Mouse (Mus musculus) lung, embryonic 14.5 days (tissue): ENCODE data around the gene Gucy2e. TPM values are rescaled to one million over a fixed set of nuclear protein-coding genes. Genes with fewer than 3 reads are reported as not detected.
A peak's percentile ranks its signal among the peaks of the same experiment; 100 is the strongest.

ENCODE experiments used
- ATAC-seq: fragments of 200-750 bp; cut with Nextera tagmentation; 2 replicates; pipeline ENCODE4 v1.8.0; 2017; ENCODE audit warnings: mild to moderate bottlenecking, moderate TSS enrichment, moderate library complexity; ENCODE audit not compliant: insufficient read depth
- DNase-seq: peaks from one replicate; pipeline ENCODE4 v3.0.0-alpha.2; 2015
- H3K27ac ChIP-seq: fragments of 300-500 bp; sonication (generic); 2 replicates; pipeline ENCODE4 v1.5.1; 2014; ENCODE audit warnings: low read depth, mild to moderate bottlenecking, moderate library complexity
- H3K27me3 ChIP-seq: fragments of 300-500 bp; sonication (generic); 2 replicates; pipeline ENCODE4 v1.6.1; 2014; ENCODE audit warnings: low read length, control low read depth; ENCODE audit not compliant: insufficient read depth
- H3K36me3 ChIP-seq: fragments of 300-500 bp; sonication (generic); 2 replicates; pipeline ENCODE4 v1.6.1; 2014; ENCODE audit warnings: control low read depth; ENCODE audit not compliant: insufficient read depth
- H3K4me1 ChIP-seq: fragments of 300-500 bp; sonication (generic); 2 replicates; pipeline ENCODE4 v1.6.1; 2014; ENCODE audit warnings: antibody characterized with exemption, control low read depth; ENCODE audit not compliant: insufficient read depth
- H3K4me2 ChIP-seq: fragments of 300-500 bp; sonication (generic); 2 replicates; pipeline ENCODE4 v1.6.1; 2014; ENCODE audit warnings: mild to moderate bottlenecking
- H3K4me3 ChIP-seq: fragments of 300-500 bp; sonication (generic); 2 replicates; pipeline ENCODE4 v1.5.1; 2014; ENCODE audit warnings: low read depth, low read length
- H3K9ac ChIP-seq: fragments of 300-500 bp; sonication (generic); 2 replicates; pipeline ENCODE4 v1.6.1; 2014
- H3K9me3 ChIP-seq: fragments of 300-500 bp; sonication (generic); 2 replicates; pipeline ENCODE4 v1.6.1; 2016; ENCODE audit warnings: low read depth, low read length, control low read depth
- CTCF ChIP-seq: IDR thresholded peaks from 2 replicates; pipeline ENCODE4 v1.5.1; 2016; ENCODE audit warnings: antibody characterized with exemption, low read depth
- WGBS: fragments of 180-500 bp; shearing (Covaris S2); extraction: QIAGEN DNeasy Blood & Tissue Kit; methylation state at CpG from one replicate; pipeline ENCODE4 v1.1.7; 2014; 5-methylcytosine and 5-hydroxymethylcytosine counted together
- polyA plus RNA-seq: library from polyadenylated mRNA; unstranded; fragments of >200 nt; fragmentation: Nextera tagmentation; extraction: Ambion mirVana; gene quantifications from 2 replicates; pipeline ENCODE4 v1.2.1, GENCODE M21; 2014

Gene Gucy2e
- polyA plus RNA-seq, 1 experiment from 2014 or later: not detected

GRCm38 (mm10) chr11:69244911-69245310 lies 8.1 kb upstream of the Gucy2e start:
- Histone ChIP-seq H3K4me2 (no peak overlapping the region; the same call in 1 of the 2 replicates), H3K27me3 (no peaks in the 10 kb centered on the region), H3K9ac (no peak overlapping the region), H3K4me1 (no peaks in the 10 kb centered on the region), H3K27ac (no peak overlapping the region), H3K9me3 (no peaks in the 10 kb centered on the region), H3K36me3 (no peaks in the 10 kb centered on the region), H3K4me3 (no peak overlapping the region)
- DNase-seq (peak; percentile 82), ATAC-seq (no peak)
- WGBS: 22% methylated on average over 2 of the region's 2 CpGs
- TF ChIP-seq CTCF: peak; percentile 72

- DNase-seq (peak; percentile 24), ATAC-seq (peak; percentile 48; the same call in 1 of the 2 replicates)
Observed at GRCm38 (mm10) chr11:69236061-69236925, 543 bp downstream of the Gucy2e start.

GRCm38 (mm10) chr11:69235285-69236060 lies 1.4 kb downstream of the Gucy2e start:
- DNase-seq: peak; percentile 78
- peak overlapping the region; percentile 43 for H3K4me3 ChIP-seq
- peaks cover 23% of the 10 kb centered on the region for H3K27me3 ChIP-seq
- no peak; the same call in 1 of the 2 replicates for TF ChIP-seq CTCF
- H3K9me3 ChIP-seq: no peaks in the 10 kb centered on the region
- no peaks in the 10 kb centered on the region for H3K36me3 ChIP-seq
- H3K4me1 ChIP-seq: no peaks in the 10 kb centered on the region; the same call in 1 of the 2 replicates
- peak; percentile 90 for ATAC-seq
- H3K4me2 ChIP-seq: peak overlapping the region; percentile 73
- H3K27ac ChIP-seq: no peak overlapping the region
- WGBS: 1% methylated on average over 33 of the region's 33 CpGs
- peak overlapping the region; percentile 36; the same call in 1 of the 2 replicates for H3K9ac ChIP-seq

More at GRCm38 (mm10) chr11:69236061-69236925, 543 bp downstream of the Gucy2e start:
- Histone ChIP-seq H3K27ac (no peak overlapping the region), H3K27me3 (peaks cover 23% of the 10 kb centered on the region), H3K4me3 (peak overlapping the region; percentile 43), H3K9me3 (no peaks in the 10 kb centered on the region), H3K36me3 (no peaks in the 10 kb centered on the region), H3K9ac (peak overlapping the region; percentile 36; the same call in 1 of the 2 replicates), H3K4me2 (peak overlapping the region; percentile 73), H3K4me1 (no peaks in the 10 kb centered on the region; the same call in 1 of the 2 replicates)
- no peak for TF ChIP-seq CTCF
- 4% methylated on average over 51 of the region's 51 CpGs for WGBS

GRCm38 (mm10) chr11:69233141-69233540 lies 3.7 kb downstream of the Gucy2e start:
- Histone ChIP-seq H3K4me1 (no peaks in the 10 kb centered on the region; the same call in 1 of the 2 replicates), H3K27ac (no peak overlapping the region), H3K4me2 (no peak overlapping the region), H3K9me3 (no peaks in the 10 kb centered on the region), H3K4me3 (no peak overlapping the region), H3K9ac (no peak overlapping the region), H3K36me3 (no peaks in the 10 kb centered on the region), H3K27me3 (peaks cover 23% of the 10 kb centered on the region)
- ATAC-seq (no peak), DNase-seq (no peak)
- no peak for TF ChIP-seq CTCF
- WGBS: 65% methylated on average over 2 of the region's 2 CpGs

- no peak overlapping the region for H3K27ac ChIP-seq
- no peak overlapping the region for H3K4me3 ChIP-seq
- no peaks in the 10 kb centered on the region for H3K9me3 ChIP-seq
- peaks cover 8% of the 10 kb centered on the region for H3K27me3 ChIP-seq
- WGBS: 73% methylated on average over 4 of the region's 4 CpGs
- H3K36me3 ChIP-seq: no peaks in the 10 kb centered on the region
- H3K4me1 ChIP-seq: no peaks in the 10 kb centered on the region
- no peak overlapping the region for H3K4me2 ChIP-seq
- no peak for ATAC-seq
- no peak overlapping the region for H3K9ac ChIP-seq
- DNase-seq: no peak
- TF ChIP-seq CTCF: 0 out of 2 replicates have a peak, but pooled peaks have one; percentile 8
Observed at GRCm38 (mm10) chr11:69230420-69230819, 6.4 kb downstream of the Gucy2e start.

- 59% methylated on average over 1 of the region's 1 CpGs for WGBS
- Histone ChIP-seq H3K9ac (no peak overlapping the region), H3K27ac (no peak overlapping the region), H3K27me3 (no peaks in the 10 kb centered on the region), H3K36me3 (no peaks in the 10 kb centered on the region), H3K4me2 (no peak overlapping the region), H3K9me3 (no peaks in the 10 kb centered on the region; the same call in 1 of the 2 replicates), H3K4me3 (no peak overlapping the region), H3K4me1 (no peaks in the 10 kb centered on the region)
- TF ChIP-seq CTCF: no peak
- ATAC-seq: no peak
- DNase-seq: no peak
Observed at GRCm38 (mm10) chr11:69225715-69226114, 11.1 kb downstream of the Gucy2e start.
